Mouse (Mus musculus): ENCODE data around the gene Fndc8. TPM values are rescaled to one million over a fixed set of nuclear protein-coding genes. Genes with fewer than 3 reads are reported as not detected.

The Fndc8 gene
- total RNA-seq, 1 experiment: not detected

DNA sequence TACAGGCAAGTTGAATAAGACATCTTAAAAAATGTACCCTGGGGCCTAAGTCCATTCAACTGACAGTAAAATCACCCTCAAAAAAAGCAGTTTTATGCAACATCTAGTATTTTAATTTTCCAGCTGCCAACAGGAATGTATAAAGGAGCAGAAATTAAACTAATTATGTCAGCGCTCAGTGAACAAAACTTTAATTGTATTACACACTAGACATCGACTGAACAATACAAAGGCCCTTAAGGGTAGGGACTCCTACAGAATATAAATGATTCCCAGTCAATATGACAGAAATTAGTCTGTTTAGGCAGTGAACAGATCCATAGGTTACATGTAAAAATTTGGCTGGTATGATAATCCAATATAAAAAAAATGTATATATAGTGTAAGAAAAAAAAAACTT lies 28.9 kb upstream of the Fndc8 start:
- H3K36me3 ChIP-seq (ENCODE audit: control insufficient read depth, insufficient read depth, low read length, poor library complexity, severe bottlenecking): no peaks in the 10 kb centered on the region
- no peaks in the 10 kb centered on the region for H3K9me3 ChIP-seq (ENCODE audit: control insufficient read depth, insufficient read depth, low read depth, low read length)
- no peak for DNase-seq (ENCODE audit: low read depth, low spot score)
- no peak overlapping the region for H3K27ac ChIP-seq (ENCODE audit: insufficient read depth, low read depth, low read length, poor library complexity, severe bottlenecking)
- in situ Hi-C loops (cut with MboI; ENCODE audit: low sequenced_read_pairs in 2 of 2, unreplicated experiment in 2 of 2): no loop called here
- no peak overlapping the region for H3K9ac ChIP-seq (ENCODE audit: insufficient read depth, low read depth, low read length, poor library complexity, severe bottlenecking)
- TF ChIP-seq ZNF384 (IDR thresholded peaks at IDR 0.05; ENCODE audit: low read depth, low read length) (no peak), HCFC1 (IDR thresholded peaks at IDR 0.05; ENCODE audit: borderline replicate concordance, insufficient read depth, low read length) (no peak), CHD2 (IDR thresholded peaks at IDR 0.05; ENCODE audit: low read depth, low read length) (no peak), MAFK (IDR thresholded peaks at IDR 0.05; ENCODE audit: insufficient read depth, low read depth, low read length) (no peak), ZC3H11A (IDR thresholded peaks at IDR 0.05; ENCODE audit: borderline replicate concordance, low read depth, low read length) (no peak)
- no peak overlapping the region for H3K4me3 ChIP-seq (ENCODE audit: insufficient read depth in 1 of 2, low read depth in 1 of 2, low read length in 2 of 2, poor library complexity in 1 of 2, severe bottlenecking in 1 of 2)
- H3K4me1 ChIP-seq (ENCODE audit: control insufficient read depth in 2 of 2, insufficient read depth in 2 of 2, low read length in 2 of 2, poor library complexity in 1 of 2): peaks cover 0 to 6% of the 10 kb centered on the region in 2 experiments; a peak in 1 of 4 replicates

DNA sequence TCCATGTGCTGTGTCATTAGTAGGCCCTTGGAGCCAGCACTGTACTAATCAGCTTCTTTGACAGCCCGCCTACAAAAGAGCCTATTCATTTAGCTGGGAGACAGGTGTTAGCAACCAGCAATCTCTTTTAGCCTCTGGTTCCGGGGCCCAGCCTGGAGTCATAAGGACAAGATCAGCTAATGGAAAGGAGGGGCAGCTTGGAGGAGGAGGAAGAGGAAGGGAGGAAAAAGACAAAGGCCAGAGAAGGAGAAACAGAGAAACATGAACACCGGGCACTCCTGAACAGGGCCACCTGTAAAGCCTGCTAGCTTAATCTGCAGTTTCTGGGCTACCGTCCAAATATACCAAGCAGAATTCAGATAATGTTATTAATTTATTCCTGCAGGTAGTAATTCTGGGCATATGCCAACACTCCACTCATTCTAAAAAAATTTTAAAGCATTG lies 28.4 kb upstream of the Fndc8 start:
- Histone ChIP-seq H3K36me3 (ENCODE audit: control insufficient read depth, insufficient read depth, low read length, poor library complexity, severe bottlenecking) (no peaks in the 10 kb centered on the region), H3K27ac (ENCODE audit: insufficient read depth, low read depth, low read length, poor library complexity, severe bottlenecking) (no peak overlapping the region), H3K9me3 (ENCODE audit: control insufficient read depth, insufficient read depth, low read depth, low read length) (no peaks in the 10 kb centered on the region), H3K4me1 (ENCODE audit: control insufficient read depth in 2 of 2, insufficient read depth in 2 of 2, low read length in 2 of 2, poor library complexity in 1 of 2) (peaks cover 0 to 6% of the 10 kb centered on the region in 2 experiments; a peak in 1 of 4 replicates), H3K4me3 (ENCODE audit: insufficient read depth in 1 of 2, low read depth in 1 of 2, low read length in 2 of 2, poor library complexity in 1 of 2, severe bottlenecking in 1 of 2) (no peak overlapping the region), H3K9ac (ENCODE audit: insufficient read depth, low read depth, low read length, poor library complexity, severe bottlenecking) (no peak overlapping the region)
- no peak for TF ChIP-seq ZC3H11A (IDR thresholded peaks at IDR 0.05; ENCODE audit: borderline replicate concordance, low read depth, low read length)
- TF ChIP-seq HCFC1 (IDR thresholded peaks at IDR 0.05; ENCODE audit: borderline replicate concordance, insufficient read depth, low read length): no peak
- no peak for TF ChIP-seq CHD2 (IDR thresholded peaks at IDR 0.05; ENCODE audit: low read depth, low read length)
- TF ChIP-seq MAFK (IDR thresholded peaks at IDR 0.05; ENCODE audit: insufficient read depth, low read depth, low read length): no peak
- TF ChIP-seq ZNF384 (IDR thresholded peaks at IDR 0.05; ENCODE audit: low read depth, low read length): no peak
- DNase-seq (ENCODE audit: low read depth, low spot score): no peak
- in situ Hi-C loops (cut with MboI; ENCODE audit: low sequenced_read_pairs in 2 of 2, unreplicated experiment in 2 of 2): no loop called here

DNA sequence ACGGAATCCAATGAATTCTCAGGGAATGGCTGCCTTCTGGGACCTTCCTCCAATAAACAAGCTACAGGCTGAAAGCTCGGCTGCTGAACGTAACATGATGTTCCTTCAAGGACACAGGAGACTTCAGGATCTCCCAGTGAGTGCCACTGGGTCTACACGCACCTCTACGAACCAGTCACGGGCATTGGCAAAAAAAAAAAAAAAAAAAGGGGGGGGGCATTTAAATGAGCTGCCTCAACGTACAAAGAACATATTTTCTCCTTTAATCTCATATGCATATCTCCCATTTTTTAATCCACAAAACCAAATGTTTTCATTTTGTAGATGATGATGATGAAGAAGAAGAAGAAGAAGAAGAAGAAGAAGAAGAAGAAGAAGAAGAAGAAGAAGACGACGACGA lies 26.0 kb upstream of the Fndc8 start:
- Histone ChIP-seq H3K9ac (ENCODE audit: insufficient read depth, low read depth, low read length, poor library complexity, severe bottlenecking) (no peak overlapping the region), H3K27ac (ENCODE audit: insufficient read depth, low read depth, low read length, poor library complexity, severe bottlenecking) (no peak overlapping the region), H3K9me3 (ENCODE audit: control insufficient read depth, insufficient read depth, low read depth, low read length) (no peaks in the 10 kb centered on the region), H3K36me3 (ENCODE audit: control insufficient read depth, insufficient read depth, low read length, poor library complexity, severe bottlenecking) (no peaks in the 10 kb centered on the region), H3K4me3 (ENCODE audit: insufficient read depth in 1 of 2, low read depth in 1 of 2, low read length in 2 of 2, poor library complexity in 1 of 2, severe bottlenecking in 1 of 2) (no peak overlapping the region), H3K4me1 (ENCODE audit: control insufficient read depth in 2 of 2, insufficient read depth in 2 of 2, low read length in 2 of 2, poor library complexity in 1 of 2) (peaks cover 0 to 9% of the 10 kb centered on the region in 2 experiments; a peak in 1 of 4 replicates)
- DNase-seq (ENCODE audit: low read depth, low spot score): no peak
- TF ChIP-seq MAFK (IDR thresholded peaks at IDR 0.05; ENCODE audit: insufficient read depth, low read depth, low read length): no peak
- TF ChIP-seq HCFC1 (IDR thresholded peaks at IDR 0.05; ENCODE audit: borderline replicate concordance, insufficient read depth, low read length): no peak
- no peak for TF ChIP-seq ZNF384 (IDR thresholded peaks at IDR 0.05; ENCODE audit: low read depth, low read length)
- TF ChIP-seq ZC3H11A (IDR thresholded peaks at IDR 0.05; ENCODE audit: borderline replicate concordance, low read depth, low read length): no peak
- in situ Hi-C loops (cut with MboI; ENCODE audit: low sequenced_read_pairs in 2 of 2, unreplicated experiment in 2 of 2): no loop called here

DNA sequence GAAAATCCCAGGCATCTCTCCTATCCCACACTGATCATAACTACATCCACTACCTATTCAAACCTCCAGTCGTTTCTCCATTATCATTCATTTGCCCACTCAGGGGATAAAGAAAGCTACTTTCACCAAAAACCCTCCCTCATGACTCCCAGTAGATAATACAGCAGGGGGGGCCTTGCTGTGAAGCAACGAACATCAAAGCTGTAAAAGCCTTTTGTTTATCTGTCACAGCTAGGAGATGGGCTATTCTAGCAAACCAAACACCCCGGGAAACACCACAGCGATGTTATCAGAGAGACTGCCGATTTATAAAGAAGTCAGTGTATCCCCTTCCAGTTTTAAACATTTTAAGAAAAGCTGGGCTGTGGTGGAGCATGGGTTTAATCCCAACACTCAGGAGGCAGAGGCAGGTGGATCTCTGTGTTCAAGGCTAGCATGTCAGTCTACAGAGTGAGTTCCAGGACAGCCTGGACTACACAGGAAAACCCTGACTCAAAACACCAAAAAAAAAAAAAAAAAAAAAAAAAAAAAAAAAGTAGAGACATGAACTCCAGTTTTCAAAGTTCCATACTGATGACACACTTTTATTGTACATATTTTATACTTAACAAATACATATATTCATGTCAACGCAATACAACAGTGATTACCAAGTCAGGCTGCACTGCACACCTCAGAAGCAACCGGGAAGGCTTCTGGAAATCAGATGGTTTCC lies 24.9 kb upstream of the Fndc8 start:
- Histone ChIP-seq H3K36me3 (ENCODE audit: control insufficient read depth, insufficient read depth, low read length, poor library complexity, severe bottlenecking) (no peaks in the 10 kb centered on the region), H3K4me1 (ENCODE audit: control insufficient read depth in 2 of 2, insufficient read depth in 2 of 2, low read length in 2 of 2, poor library complexity in 1 of 2) (peaks cover 2 to 5% of the 10 kb centered on the region in 2 experiments; a peak in 2 of 4 replicates), H3K9ac (ENCODE audit: insufficient read depth, low read depth, low read length, poor library complexity, severe bottlenecking) (no peak overlapping the region), H3K9me3 (ENCODE audit: control insufficient read depth, insufficient read depth, low read depth, low read length) (no peaks in the 10 kb centered on the region), H3K4me3 (ENCODE audit: insufficient read depth in 1 of 2, low read depth in 1 of 2, low read length in 2 of 2, poor library complexity in 1 of 2, severe bottlenecking in 1 of 2) (no peak overlapping the region), H3K27ac (ENCODE audit: insufficient read depth, low read depth, low read length, poor library complexity, severe bottlenecking) (no peak overlapping the region)
- TF ChIP-seq MAFK (IDR thresholded peaks at IDR 0.05; ENCODE audit: insufficient read depth, low read depth, low read length): no peak
- peak; percentile 19; the same call in 1 of the 2 replicates for TF ChIP-seq ZNF384 (IDR thresholded peaks at IDR 0.05; ENCODE audit: low read depth, low read length)
- in situ Hi-C loops (cut with MboI; ENCODE audit: low sequenced_read_pairs in 2 of 2, unreplicated experiment in 2 of 2): no loop called here
- no peak for DNase-seq (ENCODE audit: low read depth, low spot score)

Measured in ES-E14 (cell line).